Mouse (Mus musculus): ENCODE measurements around the gene Chil5. TPM values are rescaled to one million over a fixed set of nuclear protein-coding genes. Genes with fewer than 3 reads are reported as not detected.
"Not testable (repeated sequence)": the region's sequence is repeated elsewhere in the genome, so short reads cannot be mapped to it uniquely, and the experiment has no call there.

Chil5 gene
- polyA plus RNA-seq (2012; rRNA removed), result 7.2 and 10.0 TPM in 2 replicates

DNA sequence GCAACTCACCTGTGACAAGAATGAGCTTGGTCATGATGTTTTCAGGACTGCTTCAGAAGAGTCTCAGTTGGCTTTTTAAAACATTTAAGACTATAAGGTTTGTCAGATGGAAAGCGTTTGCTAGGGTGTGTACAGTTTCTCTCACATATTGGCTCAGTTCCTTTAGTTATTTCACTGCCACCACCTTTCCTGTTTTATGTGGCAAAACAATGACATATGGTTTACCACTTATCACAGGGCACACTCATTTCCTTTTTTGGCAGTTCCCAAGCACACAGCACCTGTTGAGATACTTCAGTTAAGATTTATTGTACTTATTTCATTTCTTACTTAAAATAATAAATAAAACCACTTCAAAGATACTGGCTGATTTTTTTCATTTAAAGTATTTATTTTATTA lies at the start of gene Chil5:
Gene Chil5, minus strand, starts transcription at position 34 of the 400 bp plus-strand sequence.
- H3K27me3 ChIP-seq (ENCODE audit: control insufficient read depth, insufficient read depth, low read length), result no peaks in the 10 kb centered on the region
- no peak within 1 kb of the TSS for H3K27ac ChIP-seq (ENCODE audit: insufficient read depth, low read length)
- no peaks in the 10 kb centered on the region for H3K4me1 ChIP-seq (ENCODE audit: control insufficient read depth, insufficient read depth, low read length)
- TF ChIP-seq POLR2A (IDR thresholded peaks at IDR 0.05; ENCODE audit: borderline replicate concordance, insufficient read depth, low read length) (no peak), CTCF (IDR thresholded peaks at IDR 0.05; ENCODE audit: borderline replicate concordance, insufficient read depth, low read depth, low read length) (no peak)
- H3K4me3 ChIP-seq (replicated peaks; ENCODE audit: insufficient read depth, low read depth, low read length), result no peak within 1 kb of the TSS
- 13% methylated on average over 1 of the region's 1 CpGs for WGBS
- peak in 1 of 2 experiments; percentile 75 for DNase-seq

- no peak overlapping the region for H3K27ac ChIP-seq (ENCODE audit: insufficient read depth, low read length)
- H3K4me1 ChIP-seq (ENCODE audit: control insufficient read depth, insufficient read depth, low read length), result no peaks in the 10 kb centered on the region
- TF ChIP-seq POLR2A (IDR thresholded peaks at IDR 0.05; ENCODE audit: borderline replicate concordance, insufficient read depth, low read length) (no peak), CTCF (IDR thresholded peaks at IDR 0.05; ENCODE audit: borderline replicate concordance, insufficient read depth, low read depth, low read length) (no peak)
- no peaks in the 10 kb centered on the region for H3K27me3 ChIP-seq (ENCODE audit: control insufficient read depth, insufficient read depth, low read length)
- DNase-seq, result no peak
- no peak overlapping the region for H3K4me3 ChIP-seq (replicated peaks; ENCODE audit: insufficient read depth, low read depth, low read length)
- 53% methylated on average over 1 of the region's 1 CpGs for WGBS
These were observed 42.2 kb upstream of the Chil5 start for GRCm38 (mm10) chr3:106074824-106075223.

DNA sequence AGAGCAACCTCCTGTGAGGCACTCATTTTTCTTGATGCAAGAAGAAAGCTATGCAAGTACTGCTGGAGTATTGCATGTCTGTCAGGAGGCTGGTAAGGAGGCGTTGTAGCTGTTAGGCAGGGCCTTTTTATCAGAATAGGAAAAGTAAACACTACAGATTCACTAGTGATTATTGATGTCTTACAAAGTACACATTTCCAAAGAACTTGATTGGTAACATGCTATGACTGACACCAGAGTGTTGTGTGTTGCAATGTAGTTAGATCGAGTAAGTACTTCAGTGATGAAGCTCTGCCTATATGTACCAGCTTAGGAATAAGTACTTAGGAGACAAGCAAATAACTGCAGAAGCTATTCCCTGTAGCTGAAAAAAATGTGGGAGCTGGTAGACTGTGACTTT lies 38.4 kb upstream of the Chil5 start:
- no peak for TF ChIP-seq POLR2A (IDR thresholded peaks at IDR 0.05; ENCODE audit: borderline replicate concordance, insufficient read depth, low read length)
- TF ChIP-seq CTCF (IDR thresholded peaks at IDR 0.05; ENCODE audit: borderline replicate concordance, insufficient read depth, low read depth, low read length), result no peak
- Histone ChIP-seq H3K27ac (ENCODE audit: insufficient read depth, low read length) (no peak overlapping the region), H3K27me3 (ENCODE audit: control insufficient read depth, insufficient read depth, low read length) (no peaks in the 10 kb centered on the region), H3K4me1 (ENCODE audit: control insufficient read depth, insufficient read depth, low read length) (no peaks in the 10 kb centered on the region), H3K4me3 (replicated peaks; ENCODE audit: insufficient read depth, low read depth, low read length) (no peak overlapping the region)
- 91% methylated on average over 2 of the region's 2 CpGs for WGBS
- DNase-seq, result no peak

DNA sequence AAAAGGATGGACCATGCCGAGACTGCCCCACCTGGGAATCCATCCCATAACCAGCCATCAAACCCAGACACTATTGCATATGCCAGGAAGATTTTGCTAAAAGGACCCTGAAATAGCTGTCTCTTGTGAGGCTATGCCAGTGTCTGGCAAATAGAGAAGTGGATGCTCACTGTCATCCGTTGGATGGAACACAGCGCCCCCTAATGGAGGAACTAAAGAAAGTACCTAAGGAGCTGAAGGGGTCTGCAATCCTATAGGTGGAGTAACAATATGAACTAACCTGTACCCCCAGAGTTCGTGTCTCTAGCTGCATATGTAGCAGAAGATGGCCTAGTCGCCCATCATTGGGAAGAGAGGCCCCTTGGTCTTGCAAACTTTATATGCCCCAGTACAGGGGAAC lies 35.1 kb upstream of the Chil5 start:
- H3K27ac ChIP-seq (ENCODE audit: insufficient read depth, low read length); H3K4me3 ChIP-seq (replicated peaks; ENCODE audit: insufficient read depth, low read depth, low read length); DNase-seq; H3K27me3 ChIP-seq (ENCODE audit: control insufficient read depth, insufficient read depth, low read length); H3K4me1 ChIP-seq (ENCODE audit: control insufficient read depth, insufficient read depth, low read length): not testable (repeated sequence)
- WGBS, result 41% methylated on average over 5 of the region's 5 CpGs

DNA sequence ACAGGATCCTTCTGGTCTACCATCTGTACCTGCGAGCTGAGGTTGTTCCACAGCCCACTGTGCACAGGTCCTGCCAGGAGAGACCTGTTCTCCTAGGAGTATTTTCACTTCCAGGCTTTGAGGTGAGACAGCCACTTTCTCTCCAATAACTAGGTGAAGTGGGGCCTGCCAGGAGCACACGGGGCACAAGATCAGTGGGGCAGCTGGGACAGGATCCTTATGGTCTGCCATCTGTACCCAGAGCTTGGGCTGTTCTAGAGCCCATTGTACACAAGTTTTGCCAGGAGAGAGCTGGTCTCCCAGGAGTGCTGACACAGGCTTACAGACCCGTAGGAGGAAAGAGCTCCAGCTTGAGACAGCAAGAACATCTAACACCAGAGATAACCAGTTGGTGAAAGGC lies 25.4 kb upstream of the Chil5 start:
- 16% methylated on average over 3 of the region's 3 CpGs for WGBS
- no peaks in the 10 kb centered on the region for H3K4me1 ChIP-seq (ENCODE audit: control insufficient read depth, insufficient read depth, low read length)
- TF ChIP-seq POLR2A (IDR thresholded peaks at IDR 0.05; ENCODE audit: borderline replicate concordance, insufficient read depth, low read length), result no peak
- no peak for TF ChIP-seq CTCF (IDR thresholded peaks at IDR 0.05; ENCODE audit: borderline replicate concordance, insufficient read depth, low read depth, low read length)
- H3K27ac ChIP-seq (ENCODE audit: insufficient read depth, low read length), result no peak overlapping the region
- DNase-seq, result peak; percentile 42 to 62
- no peaks in the 10 kb centered on the region for H3K27me3 ChIP-seq (ENCODE audit: control insufficient read depth, insufficient read depth, low read length)
- no peak overlapping the region for H3K4me3 ChIP-seq (replicated peaks; ENCODE audit: insufficient read depth, low read depth, low read length)

DNA sequence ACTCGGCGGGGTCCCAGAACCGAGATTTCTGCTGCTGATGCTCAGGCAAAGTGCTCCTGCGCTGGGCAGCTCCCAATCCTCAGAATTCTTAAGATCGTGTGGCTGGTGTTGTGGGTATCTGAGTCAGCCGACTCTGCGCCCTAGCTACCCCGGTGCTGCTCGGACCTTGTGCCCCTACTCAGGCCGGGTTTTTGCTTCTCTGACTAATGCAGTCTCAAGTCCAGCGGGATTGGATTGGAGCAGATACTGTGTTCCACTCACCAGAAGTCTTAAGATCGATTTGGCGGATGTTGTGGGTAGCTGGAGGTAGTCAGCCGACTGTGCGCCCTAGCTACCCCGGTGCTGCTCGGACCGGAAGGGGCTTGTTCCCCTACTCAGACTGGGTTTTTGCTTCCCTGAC lies 19.3 kb upstream of the Chil5 start:
- TF ChIP-seq POLR2A (IDR thresholded peaks at IDR 0.05; ENCODE audit: borderline replicate concordance, insufficient read depth, low read length) (no peak), CTCF (IDR thresholded peaks at IDR 0.05; ENCODE audit: borderline replicate concordance, insufficient read depth, low read depth, low read length) (no peak)
- Histone ChIP-seq H3K27ac (ENCODE audit: insufficient read depth, low read length) (no peak overlapping the region), H3K4me3 (replicated peaks; ENCODE audit: insufficient read depth, low read depth, low read length) (no peak overlapping the region), H3K4me1 (ENCODE audit: control insufficient read depth, insufficient read depth, low read length) (no peaks in the 10 kb centered on the region), H3K27me3 (ENCODE audit: control insufficient read depth, insufficient read depth, low read length) (no peaks in the 10 kb centered on the region)
- no peak for DNase-seq
- 75% methylated on average over 18 of the region's 18 CpGs for WGBS

DNA sequence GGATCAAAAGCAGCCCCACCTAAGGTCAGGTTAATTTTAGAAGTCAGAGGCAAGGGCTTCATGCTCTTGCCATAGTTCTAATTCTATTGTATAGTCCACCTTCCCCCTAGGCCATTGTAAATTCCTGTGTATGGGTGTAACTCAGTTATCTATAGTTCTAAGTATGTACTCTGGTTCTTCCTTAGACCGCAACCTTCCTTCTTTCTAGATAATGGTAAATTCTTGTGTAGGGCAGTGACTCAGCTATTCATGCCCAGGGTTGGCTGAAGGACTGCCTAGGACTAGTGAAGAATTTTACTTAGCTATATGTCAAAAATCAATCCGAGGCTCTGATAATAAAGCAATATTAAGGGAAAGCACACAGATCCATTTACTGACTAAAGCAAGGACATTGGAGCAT lies 7.7 kb upstream of the Chil5 start:
- no peak for DNase-seq
- Histone ChIP-seq H3K4me3 (replicated peaks; ENCODE audit: insufficient read depth, low read depth, low read length) (no peak overlapping the region), H3K27ac (ENCODE audit: insufficient read depth, low read length) (no peak overlapping the region), H3K27me3 (ENCODE audit: control insufficient read depth, insufficient read depth, low read length) (no peaks in the 10 kb centered on the region), H3K4me1 (ENCODE audit: control insufficient read depth, insufficient read depth, low read length) (no peaks in the 10 kb centered on the region)
- WGBS, result 98% methylated on average over 2 of the region's 2 CpGs
- no peak for TF ChIP-seq POLR2A (IDR thresholded peaks at IDR 0.05; ENCODE audit: borderline replicate concordance, insufficient read depth, low read length)

- no peak for DNase-seq
- 94% methylated on average over 2 of the region's 2 CpGs for WGBS
- Histone ChIP-seq H3K4me1 (ENCODE audit: control insufficient read depth, insufficient read depth, low read length) (no peaks in the 10 kb centered on the region), H3K27ac (ENCODE audit: insufficient read depth, low read length) (no peak overlapping the region), H3K27me3 (ENCODE audit: control insufficient read depth, insufficient read depth, low read length) (no peaks in the 10 kb centered on the region), H3K4me3 (replicated peaks; ENCODE audit: insufficient read depth, low read depth, low read length) (no peak overlapping the region)
- TF ChIP-seq POLR2A (IDR thresholded peaks at IDR 0.05; ENCODE audit: borderline replicate concordance, insufficient read depth, low read length) (no peak), CTCF (IDR thresholded peaks at IDR 0.05; ENCODE audit: borderline replicate concordance, insufficient read depth, low read depth, low read length) (no peak)
These were observed 8.5 kb downstream of the Chil5 start for GRCm38 (mm10) chr3:106024135-106024534.

- H3K27me3 ChIP-seq (ENCODE audit: control insufficient read depth, insufficient read depth, low read length), result no peaks in the 10 kb centered on the region
- no peak overlapping the region for H3K27ac ChIP-seq (ENCODE audit: insufficient read depth, low read length)
- no peaks in the 10 kb centered on the region for H3K4me1 ChIP-seq (ENCODE audit: control insufficient read depth, insufficient read depth, low read length)
- peak in 1 of 2 experiments; percentile 19 for DNase-seq
- no peak overlapping the region for H3K4me3 ChIP-seq (replicated peaks; ENCODE audit: insufficient read depth, low read depth, low read length)
- no peak for TF ChIP-seq POLR2A (IDR thresholded peaks at IDR 0.05; ENCODE audit: borderline replicate concordance, insufficient read depth, low read length)
- TF ChIP-seq CTCF (IDR thresholded peaks at IDR 0.05; ENCODE audit: borderline replicate concordance, insufficient read depth, low read depth, low read length), result peak; percentile 45; the same call in 1 of the 2 replicates
These were observed 10.8 kb downstream of the Chil5 start for GRCm38 (mm10) chr3:106021840-106022239.

All from cerebellum, adult 2 months (tissue).